Mouse (Mus musculus): Measurements from ENCODE around the gene Gpsm1. TPM values are rescaled to one million over a fixed set of nuclear protein-coding genes. Genes with fewer than 3 reads are reported as not detected.

The Gpsm1 gene
- polyA plus RNA-seq, 1 experiment from 2014 or later = 36.5 TPM

Other genes with a start within 250 kb of the Gpsm1 start
- 6.2 and 6.9 TPM in 2 replicates for gene Nacc2, start 192.3 kb upstream of the Gpsm1 start, polyA plus RNA-seq (2014; fragmentation: Nextera tagmentation; extraction: Ambion mirVana)
- gene Lhx3, start 107.2 kb upstream of the Gpsm1 start, polyA plus RNA-seq (2014; fragmentation: Nextera tagmentation; extraction: Ambion mirVana) = 0.09 TPM in 1 of 2 replicates, not detected in the other
- 10.4 and 11.8 TPM in 2 replicates for gene Qsox2, start 78.0 kb upstream of the Gpsm1 start, polyA plus RNA-seq (2014; fragmentation: Nextera tagmentation; extraction: Ambion mirVana)
- 0.16 and 0.24 TPM in 2 replicates for gene Ccdc187, start 21.0 kb upstream of the Gpsm1 start, polyA plus RNA-seq (2014; fragmentation: Nextera tagmentation; extraction: Ambion mirVana)
- 27.5 and 30.8 TPM in 2 replicates for gene Dnlz, start 36.6 kb downstream of the Gpsm1 start, polyA plus RNA-seq (2014; fragmentation: Nextera tagmentation; extraction: Ambion mirVana)
- 0.57 and 0.61 TPM in 2 replicates for gene Card9, start 45.4 kb downstream of the Gpsm1 start, polyA plus RNA-seq (2014; fragmentation: Nextera tagmentation; extraction: Ambion mirVana)
- 15.8 and 18.3 TPM in 2 replicates for gene Snapc4, start 65.1 kb downstream of the Gpsm1 start, polyA plus RNA-seq (2014; fragmentation: Nextera tagmentation; extraction: Ambion mirVana)
- gene Entr1, start 73.8 kb downstream of the Gpsm1 start, polyA plus RNA-seq (2014; fragmentation: Nextera tagmentation; extraction: Ambion mirVana) = 67.7 and 75.6 TPM in 2 replicates
- gene Pmpca, start 73.8 kb downstream of the Gpsm1 start, polyA plus RNA-seq (2014; fragmentation: Nextera tagmentation; extraction: Ambion mirVana) = 108 and 111 TPM in 2 replicates
- gene Inpp5e, start 93.7 kb downstream of the Gpsm1 start, polyA plus RNA-seq (2014; fragmentation: Nextera tagmentation; extraction: Ambion mirVana) = 13.3 and 16.7 TPM in 2 replicates
- 19.4 TPM in 2 replicates for gene Sec16a, start 129.7 kb downstream of the Gpsm1 start, polyA plus RNA-seq (2014; fragmentation: Nextera tagmentation; extraction: Ambion mirVana)
- gene Notch1, start 201.1 kb downstream of the Gpsm1 start, polyA plus RNA-seq (2014; fragmentation: Nextera tagmentation; extraction: Ambion mirVana) = 21.2 and 21.6 TPM in 2 replicates

Data from heart, embryonic 14.5 days (tissue).